Mouse (Mus musculus) kidney, adult 2 months (tissue): ENCODE measurements around the gene Slc2a5. TPM values are rescaled to one million over a fixed set of nuclear protein-coding genes. Genes with fewer than 3 reads are reported as not detected.
A peak's percentile ranks its signal among the peaks of the same experiment; 100 is the strongest.

Source experiments
- DNase-seq: peaks from one replicate; pipeline ENCODE4 v3.0.0; 2021
- H3K27ac ChIP-seq: fragments of 200-500 bp; 2 replicates; pipeline ENCODE4 v1.5.1; 2012; ENCODE audit warnings: low read depth, low read length, control low read depth, inconsistent platforms; ENCODE audit not compliant: insufficient read depth
- H3K27me3 ChIP-seq: fragments of 200-500 bp; replicated peaks from 2 replicates; pipeline ENCODE4 v1.6.1; 2012; ENCODE audit warnings: mild to moderate bottlenecking, moderate library complexity, low read length, inconsistent platforms; ENCODE audit not compliant: control insufficient read depth, insufficient read depth
- H3K36me3 ChIP-seq: fragments of 200-500 bp; 2 replicates; pipeline ENCODE4 v1.6.1; 2012; ENCODE audit warnings: mild to moderate bottlenecking, moderate library complexity, low read length, inconsistent platforms; ENCODE audit not compliant: control insufficient read depth, insufficient read depth
- H3K4me1 ChIP-seq: fragments of 200-500 bp; 2 replicates; pipeline ENCODE4 v1.6.1; 2011; ENCODE audit warnings: low read length; ENCODE audit not compliant: control insufficient read depth, insufficient read depth
- H3K4me3 ChIP-seq: fragments of 200-500 bp; 2 replicates; pipeline ENCODE4 v1.5.1; 2011; ENCODE audit warnings: mild to moderate bottlenecking, low read depth, low read length, control low read depth; ENCODE audit not compliant: insufficient read depth
- CTCF ChIP-seq: fragments of 200-500 bp; conservative IDR thresholded peaks from 2 replicates; pipeline ENCODE4 v1.5.1; 2011; ENCODE audit warnings: low read depth, mild to moderate bottlenecking, control low read depth, low read length, moderate library complexity, mixed read lengths; ENCODE audit not compliant: insufficient read depth, insufficient read length
- POLR2A ChIP-seq: fragments of 200-500 bp; IDR thresholded peaks from one replicate; pipeline ENCODE4 v1.6.1; 2011; ENCODE audit warnings: low read depth, low read length, control low read depth
- WGBS: fragments of 180-500 bp; shearing (Covaris S2); methylation state at CpG from one replicate; pipeline ENCODE4 v1.1.7; 2018; 5-methylcytosine and 5-hydroxymethylcytosine counted together
- polyA plus RNA-seq: library from polyadenylated mRNA; depleted of rRNA; stranded (reverse); fragments of >200 nt; gene quantifications from 2 replicates; pipeline ENCODE4 v1.2.3, GENCODE M21; 2012

Slc2a5 gene
- polyA plus RNA-seq, 1 experiment = 181 TPM

DNA sequence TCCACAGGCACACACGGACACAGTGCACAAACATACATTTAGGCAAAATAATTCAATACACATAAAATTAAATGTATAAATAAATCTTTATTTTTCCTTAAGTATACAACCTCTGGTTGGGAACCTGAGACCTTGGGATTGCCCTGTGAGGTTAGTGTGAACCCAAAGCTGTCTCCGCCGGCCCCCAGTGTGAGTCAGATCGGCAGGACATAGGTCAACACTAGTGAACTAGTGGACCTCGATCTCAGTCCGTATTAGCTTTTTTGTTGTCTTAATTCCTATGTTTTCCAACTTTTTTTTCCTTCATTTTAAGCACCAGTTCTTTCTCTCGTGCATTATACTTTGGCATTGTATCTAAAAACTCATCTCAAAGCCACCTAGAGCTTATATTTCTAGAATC, 8.8 kb downstream of the Slc2a5 start:
- TF ChIP-seq CTCF (no peak), POLR2A (no peak)
- DNase-seq = peak; percentile 74
- WGBS = 50% methylated on average over 7 of the region's 7 CpGs
- H3K27me3 ChIP-seq = no peaks in the 10 kb centered on the region
- no peaks in the 10 kb centered on the region for H3K36me3 ChIP-seq
- peaks cover 8% of the 10 kb centered on the region; the same call in 1 of the 2 replicates for H3K4me1 ChIP-seq
- no peak overlapping the region; the same call in 1 of the 2 replicates for H3K27ac ChIP-seq
- no peak overlapping the region for H3K4me3 ChIP-seq

DNA sequence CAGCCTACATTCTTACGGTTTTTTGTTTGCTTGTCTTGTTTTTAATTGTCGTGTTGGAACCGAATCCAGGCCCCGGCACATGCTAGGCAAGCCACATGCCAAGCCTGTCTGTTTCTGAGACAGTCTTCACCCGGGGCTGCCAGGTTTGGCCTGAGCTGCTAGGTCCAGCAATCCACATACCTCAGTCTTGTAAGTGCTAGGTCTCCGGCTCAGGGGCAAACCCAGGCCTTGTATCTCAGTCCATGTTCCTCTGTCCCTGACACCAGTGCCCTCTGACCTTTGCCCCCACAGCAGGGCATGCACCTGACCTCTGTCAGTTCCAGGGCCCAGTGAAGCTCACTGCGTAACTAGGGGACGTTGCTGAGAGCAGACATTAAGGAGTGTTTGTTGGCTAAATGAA, 9.5 kb downstream of the Slc2a5 start:
- Histone ChIP-seq H3K4me1 (peaks cover 8% of the 10 kb centered on the region; the same call in 1 of the 2 replicates), H3K27me3 (no peaks in the 10 kb centered on the region), H3K4me3 (no peak overlapping the region), H3K36me3 (no peaks in the 10 kb centered on the region), H3K27ac (peak overlapping the region; percentile 2; the same call in 1 of the 2 replicates)
- WGBS = 63% methylated on average over 8 of the region's 8 CpGs
- DNase-seq = peak; percentile 73
- TF ChIP-seq CTCF (no peak), POLR2A (no peak)

DNA sequence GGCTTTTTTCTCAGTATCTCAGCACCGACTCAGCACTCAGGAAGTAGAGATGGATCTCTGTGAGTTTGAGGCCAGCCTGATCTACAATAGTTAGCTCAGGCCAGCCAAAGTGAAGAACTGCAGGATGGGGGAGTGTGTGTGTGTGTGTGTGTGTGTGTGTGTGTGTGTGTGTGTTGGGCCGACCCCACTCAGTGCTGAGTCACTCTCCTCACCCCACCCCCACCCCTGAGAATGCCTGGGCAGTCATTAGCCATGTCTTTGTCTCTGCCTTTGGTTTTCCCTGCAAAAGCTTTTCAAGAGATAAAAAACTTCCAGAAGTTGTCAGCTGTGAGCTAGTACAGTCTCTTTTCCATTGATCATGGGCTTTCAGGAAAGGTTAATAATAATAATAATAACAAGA, 11.6 kb downstream of the Slc2a5 start:
- TF ChIP-seq CTCF = no peak
- no peak for TF ChIP-seq POLR2A
- no peak for DNase-seq
- Histone ChIP-seq H3K27ac (no peak overlapping the region), H3K4me1 (peaks cover 8% of the 10 kb centered on the region; the same call in 1 of the 2 replicates), H3K36me3 (no peaks in the 10 kb centered on the region), H3K4me3 (no peak overlapping the region), H3K27me3 (no peaks in the 10 kb centered on the region)
- 32% methylated on average over 2 of the region's 2 CpGs for WGBS

DNA sequence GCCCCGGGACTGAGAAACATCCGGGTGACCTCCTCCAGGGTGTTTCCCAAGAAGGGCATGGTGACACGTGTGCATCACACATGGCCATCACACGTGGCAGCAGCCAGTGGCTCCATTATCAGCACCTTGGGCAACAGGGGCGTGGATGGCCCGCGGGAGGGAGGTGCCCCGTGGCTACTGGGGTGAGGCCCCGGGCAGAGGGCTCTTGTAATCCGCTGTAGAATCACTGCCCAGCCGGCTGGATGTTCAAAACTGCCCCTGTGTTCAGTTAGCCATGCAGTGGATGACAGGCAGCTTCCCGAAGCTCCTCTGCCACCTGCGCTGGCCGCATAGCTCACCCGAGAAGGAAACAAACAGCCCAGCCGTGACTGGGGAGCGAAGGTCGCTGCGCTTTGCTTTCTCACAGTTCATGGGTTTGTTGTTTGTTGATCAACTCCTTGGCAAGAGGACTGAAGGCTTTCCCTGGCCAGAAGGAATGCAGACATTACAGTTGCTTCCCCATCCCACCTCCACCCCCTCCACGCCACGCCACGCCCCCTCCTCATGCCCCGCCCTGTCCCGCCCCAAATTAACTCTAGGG, 13.7 kb downstream of the Slc2a5 start:
- peak; percentile 95 for DNase-seq
- no peak overlapping the region for H3K4me3 ChIP-seq
- H3K27ac ChIP-seq = peak overlapping the region; percentile 74
- 11% methylated on average over 24 of the region's 24 CpGs for WGBS
- no peaks in the 10 kb centered on the region for H3K36me3 ChIP-seq
- H3K27me3 ChIP-seq = no peaks in the 10 kb centered on the region
- peaks cover 8% of the 10 kb centered on the region; the same call in 1 of the 2 replicates for H3K4me1 ChIP-seq
- TF ChIP-seq POLR2A (no peak), CTCF (no peak)

DNA sequence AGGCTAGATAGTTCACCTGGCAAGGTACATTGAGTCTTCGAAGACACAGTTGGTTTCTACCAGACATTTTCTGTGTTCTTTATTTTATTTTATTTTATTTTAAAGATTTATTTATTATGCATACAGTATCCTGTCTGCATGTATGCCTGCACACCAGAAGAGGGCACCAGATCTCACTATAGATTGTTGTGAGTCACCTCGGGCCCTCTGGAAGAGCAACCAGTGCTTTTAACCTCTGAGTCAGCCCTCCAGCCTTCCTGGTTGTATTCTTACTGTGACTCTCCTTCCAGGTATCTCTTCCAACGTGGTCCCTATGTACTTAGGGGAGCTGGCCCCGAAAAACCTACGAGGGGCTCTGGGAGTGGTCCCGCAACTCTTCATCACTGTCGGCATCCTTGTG, 16.2 kb downstream of the Slc2a5 start:
- no peak for DNase-seq
- no peaks in the 10 kb centered on the region for H3K27me3 ChIP-seq

DNA sequence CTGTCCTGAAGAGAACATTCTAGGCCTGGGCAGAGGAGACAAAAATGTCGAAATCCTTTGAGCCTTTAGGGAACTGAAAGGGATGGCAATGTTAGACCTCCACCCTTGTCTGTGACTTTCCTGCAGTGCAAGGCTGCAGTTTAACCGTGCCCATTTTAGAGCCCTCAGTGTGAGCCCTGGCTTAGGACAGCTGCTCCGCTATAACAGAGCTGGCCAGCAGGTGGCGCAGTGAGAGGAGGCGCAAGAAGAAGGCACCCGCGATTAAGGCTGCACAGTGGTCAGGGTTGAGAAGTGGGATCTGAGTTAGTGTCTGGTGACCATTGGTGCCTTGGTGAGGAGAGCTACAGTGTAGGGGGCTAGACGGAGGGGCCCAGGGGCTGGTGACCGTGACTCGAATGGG, 17.6 kb downstream of the Slc2a5 start:
- Histone ChIP-seq H3K27me3 (no peaks in the 10 kb centered on the region), H3K4me1 (peaks cover 3% of the 10 kb centered on the region; the same call in 1 of the 2 replicates), H3K36me3 (no peaks in the 10 kb centered on the region), H3K4me3 (no peak overlapping the region), H3K27ac (no peak overlapping the region)
- TF ChIP-seq CTCF = peak; percentile 94
- no peak for TF ChIP-seq POLR2A
- DNase-seq = peak; percentile 66
- WGBS = 8% methylated on average over 10 of the region's 10 CpGs

More for the DNA sequence above, 16.2 kb downstream of the Slc2a5 start:
- Histone ChIP-seq H3K4me3 (no peak overlapping the region), H3K4me1 (peaks cover 3% of the 10 kb centered on the region; the same call in 1 of the 2 replicates), H3K27ac (no peak overlapping the region), H3K36me3 (no peaks in the 10 kb centered on the region)
- WGBS = 88% methylated on average over 7 of the region's 7 CpGs
- TF ChIP-seq POLR2A = no peak
- no peak for TF ChIP-seq CTCF

DNA sequence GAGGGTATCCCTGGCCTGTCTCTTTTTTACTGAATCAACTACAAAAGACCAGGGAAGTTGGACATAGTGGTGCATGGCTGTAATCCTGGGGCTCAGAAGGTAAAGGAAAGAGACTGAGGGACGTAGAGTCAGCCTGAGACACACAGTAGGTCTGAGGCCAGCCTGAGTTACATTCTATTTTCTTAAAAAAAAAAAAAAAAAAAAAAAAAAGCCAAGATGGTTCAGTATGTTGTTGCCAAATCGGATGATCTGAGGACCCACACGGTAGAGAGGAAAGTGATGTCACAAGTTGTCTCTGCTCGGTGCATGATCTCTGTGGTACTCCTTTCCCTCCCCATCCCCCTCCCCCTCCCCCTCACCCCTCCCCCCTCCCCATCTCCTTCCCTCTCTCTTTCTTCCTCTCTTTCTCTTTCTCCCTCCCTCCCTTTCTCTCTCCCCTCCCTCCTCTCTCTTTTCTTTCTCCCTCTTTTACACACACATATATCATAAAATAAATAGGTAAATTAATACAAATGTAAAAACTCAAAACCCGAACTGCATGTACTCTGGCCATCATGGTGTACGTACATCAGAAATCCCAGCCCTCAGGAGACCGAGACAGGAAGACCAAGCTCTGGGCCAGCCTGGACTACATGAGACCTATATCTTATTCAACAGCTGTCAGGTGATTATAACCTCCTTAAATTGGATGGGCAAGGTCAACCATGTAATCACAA, 18.4 kb downstream of the Slc2a5 start:
- H3K4me1 ChIP-seq = peaks cover 2% of the 10 kb centered on the region; the same call in 1 of the 2 replicates
- H3K36me3 ChIP-seq = no peaks in the 10 kb centered on the region
- H3K27me3 ChIP-seq = no peaks in the 10 kb centered on the region
- TF ChIP-seq POLR2A = no peak
- TF ChIP-seq CTCF = no peak
- 90% methylated on average over 7 of the region's 7 CpGs for whole genome bisulfite sequencing
- no peak overlapping the region for H3K4me3 ChIP-seq
- no peak overlapping the region for H3K27ac ChIP-seq
- DNase-seq = no peak
